Mouse (Mus musculus): ENCODE measurements at regions not wholly inside any gene's neighbourhood (a gene's known extent, or its start where the extent isn't known, plus 50 kb on each side); places are given as distances from the start of the nearest gene placed in this dataset.

DNA sequence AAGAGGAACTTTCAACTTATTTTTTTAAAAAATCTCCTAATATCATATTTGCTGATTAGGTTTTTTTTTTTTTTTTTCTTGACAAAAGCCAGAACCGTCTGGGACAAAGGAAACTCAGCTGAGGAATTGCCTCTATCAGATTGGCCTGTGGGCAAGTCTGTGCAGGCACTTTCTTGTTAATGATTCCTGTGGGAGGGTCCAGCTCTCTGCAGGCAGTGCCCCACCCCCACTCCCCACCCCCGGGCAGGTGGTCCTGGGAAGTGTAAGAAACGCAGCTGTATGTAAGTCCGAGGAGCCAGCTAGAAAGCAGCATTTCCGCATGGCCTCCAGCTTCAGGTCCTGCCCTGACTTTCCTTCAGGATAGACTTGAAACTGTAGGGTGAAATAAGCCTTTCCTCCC, 377.7 kb downstream of the Sox2 start:
- DNase-seq (ENCODE audit: low spot score in 2 of 2), result no peak

DNA sequence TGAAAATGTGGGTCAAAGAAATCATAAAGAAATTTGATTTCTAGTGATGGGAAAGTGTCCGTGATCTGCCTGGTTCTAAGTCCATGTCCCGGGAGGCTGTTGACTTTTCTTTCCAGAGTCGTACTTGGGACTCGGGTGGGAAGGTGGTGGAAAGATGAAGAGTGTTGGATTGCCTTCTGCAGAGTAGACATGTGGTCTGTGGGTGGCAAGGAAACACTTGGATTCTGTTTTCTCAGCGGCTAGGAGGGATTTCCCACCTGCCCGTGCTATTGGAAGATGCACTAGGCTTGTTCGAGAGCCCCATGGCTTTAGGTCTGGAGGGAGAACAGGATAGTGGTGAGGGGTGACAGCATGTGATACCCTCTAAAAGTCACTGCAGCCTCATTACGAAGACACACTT, 379.7 kb downstream of the Sox2 start:
- DNase-seq (ENCODE audit: low spot score in 2 of 2), result no peak

DNA sequence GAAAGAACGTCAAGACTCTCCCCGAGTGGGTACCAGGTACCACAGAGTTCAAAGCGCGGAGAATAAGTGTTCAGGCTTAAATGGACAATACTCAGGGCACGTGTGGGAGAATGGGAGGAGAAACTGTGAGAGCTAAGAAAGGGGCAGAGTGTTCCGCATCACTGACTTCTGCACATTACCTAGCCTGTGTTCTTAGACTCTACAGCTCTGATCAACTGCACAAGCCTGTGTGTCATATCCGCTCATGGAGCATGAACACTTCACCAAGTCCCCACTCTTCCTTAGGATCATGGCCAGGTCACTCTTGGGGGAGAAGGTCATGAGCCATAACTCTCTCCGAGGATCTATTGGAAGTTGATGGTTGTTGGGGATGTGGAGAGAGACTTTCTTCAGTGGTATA, 383.4 kb downstream of the Sox2 start:
- no peak for DNase-seq (ENCODE audit: low spot score in 2 of 2)

DNA sequence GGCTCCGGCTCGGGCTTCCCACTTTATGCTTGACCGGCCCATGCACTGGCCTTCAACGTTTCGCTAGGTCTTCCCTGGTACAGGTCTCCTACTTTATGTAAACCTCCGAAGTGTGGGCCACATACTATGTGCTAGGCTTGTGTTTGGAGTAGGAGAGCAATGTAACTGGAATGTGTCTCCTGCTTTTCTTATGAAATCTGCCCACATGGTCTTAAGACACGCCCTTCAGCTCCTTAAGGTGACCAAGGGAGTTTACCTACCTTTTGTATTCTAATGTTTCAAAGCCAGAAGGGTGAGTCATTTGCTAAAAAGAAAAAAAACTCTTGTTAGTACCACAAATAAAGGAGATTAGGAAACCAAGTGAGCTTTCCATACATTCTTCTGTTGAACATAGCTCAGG, 385.0 kb downstream of the Sox2 start:
- no peak for DNase-seq (ENCODE audit: low spot score in 2 of 2)

DNA sequence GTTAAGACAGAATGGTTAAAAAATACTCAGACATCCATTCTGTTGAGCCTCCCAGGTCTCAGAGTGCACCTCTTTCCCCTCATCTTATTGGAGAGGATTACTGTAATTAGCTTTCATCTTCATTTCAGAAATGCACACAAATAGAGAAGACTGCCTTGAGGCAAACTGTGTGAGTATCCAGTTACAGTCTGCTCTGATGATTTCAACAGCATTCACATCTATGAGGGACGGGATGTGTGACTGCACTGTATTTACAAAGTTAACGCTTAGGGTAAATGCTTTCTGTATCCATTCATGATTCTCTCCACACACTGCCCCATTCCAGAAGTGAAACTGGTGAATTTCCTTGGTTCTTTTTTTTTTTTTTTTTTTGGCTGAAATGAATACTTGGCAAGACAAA, 393.5 kb downstream of the Sox2 start:
- DNase-seq (ENCODE audit: low spot score in 2 of 2), result no peak

DNA sequence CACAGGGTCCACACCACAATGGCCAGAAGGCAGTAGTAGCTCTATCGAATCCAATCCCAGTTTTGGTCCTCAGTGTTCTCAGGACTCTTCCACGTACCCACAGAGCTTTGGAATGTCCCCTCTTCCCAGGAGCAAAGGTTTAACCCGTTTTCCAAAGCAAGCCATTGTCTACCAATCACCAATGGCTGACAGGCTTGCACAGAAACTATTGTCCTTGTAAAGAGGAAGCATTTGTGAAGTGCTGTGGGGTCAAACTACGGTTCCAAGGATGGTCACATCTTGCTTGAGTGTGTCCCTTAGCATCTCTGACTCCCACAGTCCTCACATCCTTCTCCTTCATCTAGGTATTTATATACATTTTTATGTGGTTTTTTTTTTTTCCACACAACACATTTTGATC, 409.2 kb downstream of the Sox2 start:
- no peak for DNase-seq (ENCODE audit: low spot score in 2 of 2)

DNA sequence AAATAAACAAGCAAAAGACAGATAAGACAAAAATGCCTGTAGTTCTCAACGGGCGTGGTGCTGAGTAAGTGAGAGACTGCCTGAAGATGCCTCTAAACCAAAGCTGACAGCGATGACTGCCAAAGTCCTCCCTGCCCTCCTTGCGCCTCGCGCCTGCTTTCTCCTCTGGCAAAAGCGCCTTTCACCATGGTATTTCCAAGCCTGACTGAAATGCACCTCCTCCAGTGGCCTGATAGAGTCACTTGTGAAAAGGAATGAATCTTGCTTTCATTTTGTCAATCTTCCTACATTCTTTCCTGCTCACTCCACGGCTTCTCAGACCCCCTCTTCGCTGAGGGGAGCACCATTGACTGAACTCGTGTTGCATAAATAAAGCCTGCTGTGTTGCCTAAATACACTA, 409.8 kb downstream of the Sox2 start:
- no peak for DNase-seq (ENCODE audit: low spot score in 2 of 2)

DNA sequence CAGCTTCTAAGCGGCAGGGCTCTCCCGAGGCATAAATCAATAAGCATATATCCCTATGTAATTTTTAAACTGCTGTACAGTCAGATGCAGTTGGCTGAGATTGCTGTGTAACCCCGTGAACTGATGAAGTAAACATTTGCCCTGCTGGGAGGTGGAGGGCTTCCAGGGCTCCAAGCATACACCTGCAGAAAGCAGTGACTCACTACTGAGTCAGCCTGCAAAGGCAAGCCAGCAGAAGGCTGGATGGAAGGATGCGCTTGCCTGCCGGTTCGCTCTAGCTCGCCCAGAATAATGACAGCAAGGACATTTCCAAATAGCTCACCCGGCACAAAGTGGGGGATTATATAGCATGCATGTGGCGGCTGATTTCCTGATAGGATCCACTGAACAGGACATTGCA, 416.6 kb downstream of the Sox2 start:
- no peak for DNase-seq (ENCODE audit: low spot score in 2 of 2)

DNA sequence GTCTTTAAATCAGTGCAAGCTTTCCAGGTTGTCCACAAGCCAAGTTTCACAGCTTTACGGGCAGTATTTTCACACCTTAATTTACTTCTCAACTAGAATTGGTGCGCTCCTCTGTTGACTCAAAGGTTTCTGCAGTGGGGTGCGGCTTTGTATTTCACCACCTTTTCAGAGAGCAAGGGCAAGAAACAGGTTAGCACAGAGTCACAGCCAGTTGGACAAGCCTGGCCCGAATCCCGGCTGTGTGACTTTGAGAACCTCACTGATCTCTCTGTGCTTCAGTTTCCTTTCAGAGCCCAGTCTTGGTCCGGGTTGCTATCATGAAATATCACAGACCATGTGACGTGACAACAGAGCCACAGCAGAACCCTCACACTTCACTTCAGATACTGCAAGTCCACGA, 418.4 kb downstream of the Sox2 start:
- no peak for DNase-seq (ENCODE audit: low spot score in 2 of 2)

DNA sequence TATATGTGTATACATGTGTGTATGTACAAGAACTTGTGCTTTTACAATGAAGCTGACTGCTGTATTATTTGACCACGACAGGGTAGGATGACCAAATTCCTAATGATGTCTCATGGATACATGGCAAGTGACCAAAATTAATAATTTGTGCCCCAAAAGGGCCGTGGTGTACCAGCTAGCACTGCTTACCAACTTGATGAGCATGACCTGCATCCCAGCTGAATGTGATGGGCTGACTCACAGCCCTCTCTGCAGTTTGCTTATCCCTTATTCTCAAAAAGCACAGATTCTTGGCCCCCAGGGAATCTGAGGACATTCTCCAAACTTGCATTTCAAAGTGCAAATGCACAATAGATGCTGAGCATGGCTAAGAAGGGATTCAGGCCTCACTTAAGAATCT, 420.8 kb downstream of the Sox2 start:
- DNase-seq (ENCODE audit: low spot score in 2 of 2), result no peak

DNA sequence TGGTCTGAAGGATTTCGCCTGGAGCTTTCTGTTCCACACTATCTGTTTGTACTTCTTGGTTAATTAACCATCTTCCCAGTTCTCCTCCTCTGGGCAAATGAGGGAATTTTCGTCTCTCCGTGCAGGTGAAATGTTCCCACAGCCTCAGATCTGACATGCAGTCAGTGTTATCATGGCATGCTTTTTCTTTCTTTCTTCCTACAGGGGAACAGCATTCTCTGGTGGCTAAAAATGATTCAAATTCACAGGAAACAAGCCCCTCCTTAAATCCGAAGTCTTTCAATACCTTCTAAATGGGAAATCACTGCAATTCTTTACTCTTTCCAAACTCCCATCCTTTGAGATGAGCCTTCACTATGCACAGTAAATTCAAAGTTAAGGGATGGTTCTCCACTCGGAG, 429.7 kb downstream of the Sox2 start:
- DNase-seq (ENCODE audit: low spot score in 2 of 2), result no peak

DNA sequence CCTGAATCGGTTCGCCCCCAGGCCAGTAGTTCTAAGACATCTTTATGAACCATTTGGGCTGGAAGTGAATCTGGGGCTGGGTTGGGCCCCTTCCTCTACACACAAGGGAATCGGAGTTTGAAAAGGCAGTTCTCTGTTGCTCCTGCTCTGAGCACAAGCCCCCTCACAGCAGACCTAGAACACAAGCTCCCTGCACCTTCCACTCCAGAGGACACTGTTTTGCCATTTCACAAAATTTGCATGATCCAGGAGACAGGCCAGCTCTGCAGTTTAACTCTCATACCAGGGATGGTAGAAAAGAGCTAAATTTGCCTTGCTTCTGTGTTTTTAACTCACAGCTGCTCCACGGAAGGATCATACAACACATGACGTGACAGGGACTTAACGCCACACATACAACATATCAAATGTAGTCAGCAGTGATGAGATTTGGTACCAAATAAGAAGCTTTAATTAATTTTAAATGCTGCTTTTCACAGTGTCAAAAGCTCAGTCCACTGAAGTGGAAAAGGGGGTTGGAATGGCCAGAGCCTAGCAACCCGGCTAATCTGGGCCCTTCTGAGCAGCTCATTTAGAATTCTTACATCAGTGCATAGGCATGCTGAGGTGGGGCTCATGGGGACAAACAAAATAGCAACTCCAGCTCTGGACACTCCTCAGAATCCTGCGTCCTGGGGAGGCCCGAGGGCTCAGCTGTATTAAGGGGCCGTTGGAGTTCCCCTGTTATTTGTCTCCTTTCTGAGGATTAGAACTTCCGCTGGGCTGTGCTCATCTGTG, 434.1 kb downstream of the Sox2 start:
- DNase-seq (ENCODE audit: low spot score in 2 of 2), result no peak

DNA sequence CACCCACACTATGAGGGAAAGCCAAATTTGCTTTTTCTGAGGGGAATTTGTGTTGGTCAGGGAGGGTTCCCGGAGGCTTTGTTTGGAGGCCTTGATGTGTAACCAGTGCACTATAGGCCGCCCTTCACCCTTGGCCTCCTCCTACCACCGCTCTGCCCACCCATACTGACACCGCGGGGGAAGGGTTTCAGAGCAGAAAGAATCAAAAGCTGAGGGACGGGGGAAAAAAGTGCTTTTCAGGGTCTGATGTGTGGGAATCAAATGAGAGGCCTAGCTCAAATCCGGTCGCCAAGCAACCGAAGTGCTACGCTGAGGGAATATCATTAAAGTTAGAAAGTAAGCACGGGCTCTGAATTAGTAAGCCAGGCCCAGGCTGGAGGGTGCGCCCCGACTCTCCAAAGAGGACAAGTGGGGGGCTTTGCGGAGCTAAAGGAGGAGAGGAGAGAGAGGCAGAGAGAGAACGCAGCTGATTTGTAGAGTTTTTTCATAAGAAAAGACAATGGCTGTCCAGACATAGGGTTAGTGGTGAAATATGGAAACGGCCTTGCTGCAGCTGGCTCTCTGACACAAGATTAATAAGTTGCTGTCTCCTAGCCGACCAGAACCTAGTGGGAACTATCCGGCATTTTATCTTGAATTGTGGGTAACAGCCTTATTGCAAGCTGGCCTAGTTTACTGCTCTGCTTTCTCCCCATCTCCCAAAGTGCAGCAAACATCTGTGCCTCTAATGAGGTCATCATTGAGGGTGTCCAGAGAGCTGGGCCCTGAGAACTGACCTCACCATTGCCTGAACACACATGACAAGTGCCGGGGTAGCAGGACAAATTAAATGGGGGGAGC, 438.3 kb downstream of the Sox2 start:
- no peak for DNase-seq (ENCODE audit: low spot score in 2 of 2)

DNA sequence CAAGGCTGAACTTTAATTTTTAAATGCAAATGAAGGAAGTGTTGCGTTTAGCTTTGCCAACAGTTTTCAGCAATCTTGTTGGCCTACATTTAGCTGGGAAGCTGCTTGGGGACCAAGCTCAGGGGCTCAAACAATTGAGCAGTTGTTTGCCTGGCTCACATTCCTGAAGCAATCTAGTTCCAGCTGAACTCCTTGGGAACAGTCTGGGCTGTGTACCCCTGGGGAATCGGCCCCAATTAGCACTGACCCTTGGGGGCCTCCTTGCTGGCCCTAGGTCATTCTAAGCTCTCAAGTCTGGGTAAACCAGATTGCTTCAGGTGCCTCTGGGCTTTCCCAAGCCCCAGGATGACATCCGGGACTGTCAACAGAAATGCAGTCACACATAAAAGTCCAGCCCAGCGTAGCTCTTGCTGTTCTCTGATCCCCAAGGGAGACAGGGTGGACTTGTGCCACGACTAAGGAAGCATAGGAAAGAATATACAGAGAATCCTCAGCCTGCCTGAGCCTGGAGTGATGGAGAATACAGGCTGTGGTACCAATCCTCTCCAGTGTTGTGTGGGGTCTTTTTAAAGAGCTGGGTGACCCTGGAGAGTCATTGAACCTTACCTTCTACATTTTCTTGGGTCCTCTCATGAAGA, 440.4 kb downstream of the Sox2 start:
- DNase-seq (ENCODE audit: low spot score in 2 of 2), result no peak

DNA sequence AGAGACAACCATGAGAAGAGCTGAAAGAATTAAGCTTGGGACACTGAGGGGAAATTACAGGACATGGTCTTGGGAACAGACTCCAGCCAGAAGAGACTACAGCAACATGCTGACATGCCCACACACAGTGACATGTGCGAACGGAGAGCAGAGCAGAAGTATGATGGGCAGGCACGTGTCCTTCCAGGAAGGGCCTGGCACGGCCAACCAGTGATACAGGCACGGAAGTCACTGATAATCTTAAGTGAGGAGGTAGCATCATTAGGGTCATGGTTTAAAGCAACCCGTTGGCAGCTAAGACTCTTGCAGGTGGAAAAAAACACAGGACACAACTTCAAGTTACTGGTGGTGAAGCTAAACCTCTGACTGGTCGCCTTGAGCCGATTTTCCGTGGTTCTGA, 442.8 kb downstream of the Sox2 start:
- no peak for DNase-seq (ENCODE audit: low spot score in 2 of 2)

DNA sequence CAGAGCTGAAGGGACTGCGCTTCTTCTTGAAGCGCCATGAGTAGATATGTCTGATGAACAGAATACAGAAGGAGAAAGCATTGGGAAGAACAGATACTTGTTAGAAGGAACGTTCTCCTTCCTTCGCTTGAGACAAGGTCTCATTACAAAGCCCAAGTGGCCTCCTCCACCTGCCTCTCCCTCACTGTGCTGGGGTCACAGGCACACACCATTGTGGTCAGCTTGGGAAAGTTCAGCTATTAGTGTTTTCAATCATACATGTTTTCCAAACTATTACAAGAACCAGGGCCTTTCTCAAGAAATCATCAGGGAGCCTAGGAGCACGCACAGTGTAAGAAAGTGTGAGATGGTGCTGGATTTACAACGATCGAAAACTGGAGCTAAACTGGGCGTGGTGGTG, 445.0 kb downstream of the Sox2 start:
- no peak for DNase-seq (ENCODE audit: low spot score in 2 of 2)

DNA sequence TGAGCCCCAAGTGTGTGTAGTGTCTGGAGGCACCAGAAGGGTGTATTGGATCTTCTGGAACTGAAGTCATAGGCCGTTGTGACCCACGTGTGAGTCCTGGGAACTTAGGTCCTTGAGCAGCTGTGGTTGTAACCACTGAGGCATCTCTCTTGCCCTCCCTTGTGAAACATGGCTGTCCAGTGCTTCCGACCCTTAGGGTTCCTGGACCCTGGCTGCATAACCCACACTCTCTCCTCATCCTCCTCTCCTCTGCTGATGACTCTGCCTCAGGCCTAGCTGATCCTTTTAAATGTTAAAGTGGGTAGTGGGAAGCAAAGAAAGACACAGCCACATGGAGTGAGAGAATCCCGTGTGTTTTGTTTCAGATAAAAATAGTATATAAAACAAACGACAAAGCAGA, 446.2 kb downstream of the Sox2 start:
- DNase-seq (ENCODE audit: low spot score in 2 of 2), result no peak

DNA sequence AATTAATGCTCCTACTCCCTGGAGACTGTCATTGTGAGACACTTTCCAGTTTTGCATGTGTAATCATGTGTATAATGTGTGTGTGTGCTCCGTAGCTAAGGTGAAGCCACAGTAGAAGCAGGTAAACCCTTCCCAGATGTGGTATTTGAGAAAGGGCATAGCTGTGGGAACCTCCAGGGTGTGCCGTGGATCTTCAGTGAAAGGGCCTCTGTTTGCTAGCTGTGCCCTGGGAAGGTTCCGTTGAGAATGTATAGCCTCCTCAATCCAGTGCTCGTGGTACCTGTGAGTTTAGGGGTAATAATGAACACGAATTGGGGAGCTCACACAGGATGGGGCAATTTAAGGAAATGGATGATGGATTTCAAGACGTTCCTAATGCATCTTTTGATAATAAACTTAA, 447.6 kb downstream of the Sox2 start:
- DNase-seq (ENCODE audit: low spot score in 2 of 2), result no peak

DNA sequence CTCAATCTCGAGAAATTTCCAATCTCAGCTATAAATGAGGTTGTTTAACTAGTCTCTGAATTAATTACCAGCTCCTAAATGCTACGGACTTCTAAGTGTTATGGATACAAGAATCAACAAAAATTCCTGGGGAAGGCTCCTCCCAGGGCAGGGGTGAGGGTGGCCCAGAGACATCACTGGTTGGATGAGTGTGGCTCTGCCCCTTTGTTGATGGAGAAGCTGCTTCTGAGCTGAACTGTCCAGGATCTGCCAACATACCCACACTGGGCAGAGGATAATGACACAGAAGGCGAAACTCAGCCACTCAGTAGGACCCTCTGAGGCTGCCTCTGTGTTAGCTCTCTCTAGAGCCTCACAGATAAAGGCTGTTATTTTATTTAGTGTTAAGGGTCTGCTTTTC, 449.0 kb downstream of the Sox2 start:
- no peak for DNase-seq (ENCODE audit: low spot score in 2 of 2)

DNA sequence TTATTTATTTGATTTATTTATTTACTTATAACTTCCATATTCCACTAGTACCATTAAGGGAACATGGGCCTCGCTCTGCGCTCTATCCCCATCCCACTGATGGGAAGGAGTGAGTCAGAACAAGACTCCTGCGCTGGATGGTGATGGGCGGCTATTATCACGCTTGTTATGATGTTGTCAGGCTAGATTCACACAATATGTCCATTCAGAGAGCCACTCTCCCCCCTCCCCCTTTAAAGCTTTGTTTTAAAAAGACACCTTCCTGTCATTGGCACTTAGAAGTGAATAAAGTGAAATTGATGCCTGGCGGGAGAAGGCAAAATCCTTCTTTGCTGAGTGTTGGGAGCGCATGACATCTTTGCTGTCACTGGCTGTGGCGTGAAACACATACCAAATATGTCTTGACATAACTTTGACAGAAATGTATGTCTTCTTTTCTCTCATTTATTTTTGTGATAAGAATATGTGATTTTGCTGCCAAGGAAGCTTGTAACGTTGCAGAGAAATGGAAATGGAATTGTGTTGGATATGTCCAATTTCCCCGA, 449.7 kb downstream of the Sox2 start:
- no peak for DNase-seq (ENCODE audit: low spot score in 2 of 2)

DNA sequence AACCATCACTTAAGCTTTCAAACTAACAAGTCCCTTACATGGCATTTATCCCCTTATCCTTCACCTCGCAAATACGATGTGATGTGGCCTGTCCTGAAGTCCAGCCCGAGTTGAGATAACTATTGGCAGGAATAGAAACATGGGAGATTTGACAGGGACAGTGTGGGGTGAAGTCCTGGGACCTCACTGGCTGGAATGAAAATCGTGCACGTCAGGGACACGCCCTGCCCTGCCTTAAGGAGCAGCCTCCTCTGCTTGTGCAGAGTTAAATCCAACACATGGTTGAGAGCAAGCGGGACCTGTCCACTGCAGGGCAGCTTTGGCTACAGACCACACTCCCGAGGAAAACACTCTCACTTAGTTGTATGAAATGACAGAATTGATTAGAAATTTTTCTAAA, 451.1 kb downstream of the Sox2 start:
- DNase-seq (ENCODE audit: low spot score in 2 of 2), result no peak

DNA sequence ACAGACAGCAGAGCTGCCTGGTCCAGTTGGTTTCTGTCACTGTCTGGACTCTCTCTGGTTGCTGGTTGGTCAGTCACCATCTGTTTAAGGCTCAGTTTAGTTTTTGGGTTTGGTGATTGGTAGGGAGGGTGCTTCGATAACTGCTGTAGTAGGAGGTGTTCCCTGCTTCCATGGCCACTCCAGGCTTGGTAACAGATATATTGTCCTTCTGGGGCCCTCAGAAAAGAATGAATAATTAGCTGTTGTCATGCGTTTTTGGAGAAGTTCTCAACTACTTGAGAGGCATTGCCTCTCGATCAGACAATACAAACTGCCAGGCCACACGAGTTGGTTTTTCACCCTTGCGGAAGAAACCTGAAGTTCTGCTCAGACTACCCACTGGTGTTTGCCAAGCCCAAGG, 451.7 kb downstream of the Sox2 start:
- DNase-seq (ENCODE audit: low spot score in 2 of 2), result no peak
